Mouse (Mus musculus) liver, adult 2 months (tissue): ENCODE measurements around the gene Kdm2a. TPM values are rescaled to one million over a fixed set of nuclear protein-coding genes. Genes with fewer than 3 reads are reported as not detected.

Source experiments
- DNase-seq: peaks from one replicate; pipeline ENCODE4 v3.0.0-alpha.2; 2011; ENCODE audit warnings: low read depth, low spot score; ENCODE audit errors: extremely low read depth
- H3K27ac ChIP-seq: fragments of 200-500 bp; replicated peaks from 2 replicates; pipeline ENCODE4 v1.5.1; 2012; ENCODE audit warnings: low read depth, mild to moderate bottlenecking, control low read depth, inconsistent platforms, low read length; ENCODE audit not compliant: insufficient read depth
- H3K27me3 ChIP-seq: fragments of 200-500 bp; 2 replicates; pipeline ENCODE4 v1.6.1; 2012; ENCODE audit warnings: mild to moderate bottlenecking, moderate library complexity, low read length, inconsistent platforms; ENCODE audit not compliant: control insufficient read depth, insufficient read depth
- H3K36me3 ChIP-seq: fragments of 200-500 bp; 2 replicates; pipeline ENCODE4 v1.6.1; 2012; ENCODE audit warnings: low read length, inconsistent platforms; ENCODE audit not compliant: control insufficient read depth, insufficient read depth
- H3K4me1 ChIP-seq: fragments of 200-500 bp; 2 replicates; pipeline ENCODE4 v1.6.1; 2011; ENCODE audit warnings: low read length; ENCODE audit not compliant: control insufficient read depth, insufficient read depth
- H3K4me3 ChIP-seq: fragments of 200-500 bp; 2 replicates; pipeline ENCODE4 v1.5.1; 2011; ENCODE audit warnings: low read depth, mild to moderate bottlenecking, control low read depth, low read length, moderate library complexity; ENCODE audit not compliant: insufficient read depth
- H3K79me2 ChIP-seq: fragments of 200-500 bp; 2 replicates; pipeline ENCODE4 v1.6.1; 2012; ENCODE audit warnings: inconsistent platforms, mild to moderate bottlenecking, low read length, moderate library complexity; ENCODE audit not compliant: control insufficient read depth, insufficient read depth
- H3K9ac ChIP-seq: fragments of 200-500 bp; 2 replicates; pipeline ENCODE4 v1.6.1; 2012; ENCODE audit warnings: low read depth, mild to moderate bottlenecking, control low read depth, inconsistent platforms, low read length
- CTCF ChIP-seq: fragments of 200-500 bp; IDR thresholded peaks from 2 replicates; pipeline ENCODE4 v1.5.1; 2011; ENCODE audit warnings: low read depth, low read length, control low read depth
- POLR2A ChIP-seq: fragments of 200-500 bp; IDR thresholded peaks from 2 replicates; pipeline ENCODE4 v1.6.1; 2011; ENCODE audit warnings: low read length, control low read depth; ENCODE audit not compliant: insufficient read depth; ENCODE audit errors: extremely low read depth
- WGBS: fragments of 180-500 bp; shearing (Covaris S2); methylation state at CpG from one replicate; pipeline ENCODE4 v1.1.7; 2018; 5-methylcytosine and 5-hydroxymethylcytosine counted together
- polyA plus RNA-seq: library from polyadenylated mRNA; depleted of rRNA; stranded (reverse); fragments of >200 nt; gene quantifications from 2 replicates; pipeline ENCODE4 v1.2.3, GENCODE M21; 2012; rRNA removed
- total RNA-seq: library from RNA; depleted of rRNA; stranded (reverse); fragments of >200 nt; gene quantifications from 2 replicates; pipeline ENCODE4 v1.2.3, GENCODE M21; 2014; rRNA removed

Gene Kdm2a
- 29.6 and 32.7 TPM in 2 replicates for total RNA-seq
- polyA plus RNA-seq, result 39.5 and 52.6 TPM in 2 replicates

- Histone ChIP-seq H3K36me3 (peaks cover 6% of the 10 kb centered on the region; the same call in 1 of the 2 replicates), H3K27me3 (no peaks in the 10 kb centered on the region), H3K4me1 (peaks cover 3% of the 10 kb centered on the region), H3K9ac (peak within 1 kb of the TSS; percentile 93), H3K4me3 (peak within 1 kb of the TSS; percentile 97), H3K79me2 (peaks cover 11% of the 10 kb centered on the region; the same call in 1 of the 2 replicates), H3K27ac (peak within 1 kb of the TSS; percentile 74)
- WGBS, result 2% methylated on average over 82 of the region's 82 CpGs
- peak; percentile 47 for DNase-seq
- TF ChIP-seq POLR2A (peak; percentile 29; the same call in 1 of the 2 replicates), CTCF (no peak)
These were observed at the start of gene Kdm2a for GRCm38 (mm10) chr19:4397798-4398629. TSS of gene Kdm2a (minus strand) at chr19:4398285.

GRCm38 (mm10) chr19:4447445-4447844 lies 49.4 kb upstream of the Kdm2a start:
- no peaks in the 10 kb centered on the region for H3K79me2 ChIP-seq
- TF ChIP-seq CTCF (no peak), POLR2A (no peak)
- H3K27me3 ChIP-seq, result no peaks in the 10 kb centered on the region
- 92% methylated on average over 9 of the region's 9 CpGs for WGBS
- no peak overlapping the region for H3K27ac ChIP-seq
- H3K4me3 ChIP-seq, result no peak overlapping the region
- H3K9ac ChIP-seq, result no peak overlapping the region
- no peaks in the 10 kb centered on the region for H3K36me3 ChIP-seq
- no peaks in the 10 kb centered on the region for H3K4me1 ChIP-seq
- DNase-seq, result no peak

- WGBS, result 96% methylated on average over 8 of the region's 8 CpGs
- Histone ChIP-seq H3K27me3 (no peaks in the 10 kb centered on the region), H3K9ac (no peak overlapping the region), H3K36me3 (no peaks in the 10 kb centered on the region), H3K4me3 (no peak overlapping the region), H3K27ac (no peak overlapping the region), H3K79me2 (no peaks in the 10 kb centered on the region), H3K4me1 (peaks cover 1% of the 10 kb centered on the region; the same call in 1 of the 2 replicates)
- no peak for DNase-seq
- TF ChIP-seq POLR2A (no peak), CTCF (no peak)
These were observed 48.8 kb upstream of the Kdm2a start for GRCm38 (mm10) chr19:4446661-4447420.

DNA sequence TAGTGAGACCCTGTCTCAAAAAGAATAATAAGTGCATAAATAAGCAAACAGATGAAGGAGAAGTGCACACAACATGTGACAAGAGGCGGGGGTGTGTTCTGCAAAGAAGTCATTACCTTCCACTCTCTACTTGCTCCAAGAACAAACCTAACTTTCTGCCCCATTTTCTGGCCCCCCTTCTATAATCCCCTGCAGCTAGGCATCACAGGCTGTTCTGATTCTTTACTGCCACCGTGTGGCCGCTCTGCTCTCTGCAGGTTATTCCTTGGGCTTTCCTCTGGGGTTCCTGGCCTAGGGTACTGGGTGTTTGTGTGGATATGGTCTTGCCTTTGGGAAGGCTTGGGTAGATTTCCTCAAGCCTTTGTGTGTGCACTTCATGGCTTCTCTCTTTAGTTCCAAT lies 44.3 kb upstream of the Kdm2a start:
- Histone ChIP-seq H3K27me3 (no peaks in the 10 kb centered on the region), H3K27ac (peak overlapping the region; percentile 89), H3K9ac (peak overlapping the region; percentile 14; the same call in 1 of the 2 replicates), H3K4me3 (no peak overlapping the region), H3K36me3 (no peaks in the 10 kb centered on the region), H3K79me2 (peaks cover 12% of the 10 kb centered on the region; the same call in 1 of the 2 replicates), H3K4me1 (peaks cover 25% of the 10 kb centered on the region)
- DNase-seq, result peak; percentile 52
- TF ChIP-seq CTCF (peak; percentile 85), POLR2A (no peak)
- 6% methylated on average over 3 of the region's 3 CpGs for WGBS

- Histone ChIP-seq H3K4me3 (no peak overlapping the region), H3K4me1 (peaks cover 25% of the 10 kb centered on the region), H3K27me3 (no peaks in the 10 kb centered on the region), H3K27ac (peak overlapping the region; percentile 89), H3K9ac (peak overlapping the region; percentile 14), H3K79me2 (peaks cover 12% of the 10 kb centered on the region; the same call in 1 of the 2 replicates), H3K36me3 (no peaks in the 10 kb centered on the region)
- 2% methylated on average over 10 of the region's 10 CpGs for WGBS
- TF ChIP-seq CTCF (no peak), POLR2A (0 out of 2 replicates have a peak, but pooled peaks have one; percentile 20)
- DNase-seq, result peak; percentile 95
These were observed 43.6 kb upstream of the Kdm2a start for GRCm38 (mm10) chr19:4441621-4442161.
